Mouse (Mus musculus) spleen, postnatal 4 days (tissue): ENCODE results near the gene Dync1li1.

Experiments
- DNase-seq, 2 experiments: peaks; one replicate each; pipeline ENCODE4 v3.0.0; 2022; ENCODE audit warnings: low spot score in 2 of 2

Gene Dync1li1

GRCm38 (mm10) chr9:114768066-114768465 is 79.5 kb downstream of the Dync1li1 start:
- no peak for DNase-seq

- peak in 1 of 2 experiments; percentile 32 for DNase-seq
Observed at GRCm38 (mm10) chr9:114770224-114770623, 81.6 kb downstream of the Dync1li1 start.

GRCm38 (mm10) chr9:114771565-114771964 is 83.0 kb downstream of the Dync1li1 start:
- no peak for DNase-seq
